Mouse (Mus musculus) lung, adult 2 months (tissue): ENCODE results near the gene Smad1.

Source experiments
- CTCF ChIP-seq: fragments of 200-500 bp; IDR thresholded peaks from 2 replicates; pipeline ENCODE4 v1.5.1; 2011; ENCODE audit warnings: mild to moderate bottlenecking, low read length, control low read depth; ENCODE audit not compliant: insufficient read depth
- POLR2A ChIP-seq: fragments of 200-500 bp; IDR thresholded peaks from 2 replicates; pipeline ENCODE4 v1.6.1; 2011; ENCODE audit warnings: low read depth, mild to moderate bottlenecking, control low read depth, low read length, borderline replicate concordance; ENCODE audit errors: extremely low read depth

GRCm38 (mm10) chr8:79341236-79341635, 58.1 kb downstream of the Smad1 start:
- TF ChIP-seq POLR2A (no peak), CTCF (no peak)
